Mouse (Mus musculus) adrenal gland, postnatal 10 days (tissue): ENCODE data around the gene Rock2. TPM values are rescaled to one million over a fixed set of nuclear protein-coding genes. Genes with fewer than 3 reads are reported as not detected.

Source experiments
- DNase-seq: peaks from one replicate; pipeline ENCODE4 v3.0.0; 2021; ENCODE audit warnings: mixed read lengths
- long read RNA-seq, 2 experiments: library from polyadenylated mRNA; stranded (forward); transcript quantifications; one replicate each; pipeline ENCODE4 v2.0.0; 2021
- total RNA-seq, 2 experiments: library from RNA; stranded (reverse); gene quantifications; 2 replicates each; pipeline ENCODE4 v1.2.3; 2021

Gene Rock2
- total RNA-seq = 10 to 100 TPM; 49.0 to 67.2 TPM
- long read RNA-seq, experiment 1, partial matches to known transcripts = 10 of 14 reads
- long read RNA-seq, experiment 1, other reads (novel, unspliced or antisense) = 4 of 14 reads
- long read RNA-seq, experiment 2, partial matches to known transcripts = 2 of 3 reads
- long read RNA-seq, experiment 2, other reads (novel, unspliced or antisense) = 1 of 3 reads

DNA sequence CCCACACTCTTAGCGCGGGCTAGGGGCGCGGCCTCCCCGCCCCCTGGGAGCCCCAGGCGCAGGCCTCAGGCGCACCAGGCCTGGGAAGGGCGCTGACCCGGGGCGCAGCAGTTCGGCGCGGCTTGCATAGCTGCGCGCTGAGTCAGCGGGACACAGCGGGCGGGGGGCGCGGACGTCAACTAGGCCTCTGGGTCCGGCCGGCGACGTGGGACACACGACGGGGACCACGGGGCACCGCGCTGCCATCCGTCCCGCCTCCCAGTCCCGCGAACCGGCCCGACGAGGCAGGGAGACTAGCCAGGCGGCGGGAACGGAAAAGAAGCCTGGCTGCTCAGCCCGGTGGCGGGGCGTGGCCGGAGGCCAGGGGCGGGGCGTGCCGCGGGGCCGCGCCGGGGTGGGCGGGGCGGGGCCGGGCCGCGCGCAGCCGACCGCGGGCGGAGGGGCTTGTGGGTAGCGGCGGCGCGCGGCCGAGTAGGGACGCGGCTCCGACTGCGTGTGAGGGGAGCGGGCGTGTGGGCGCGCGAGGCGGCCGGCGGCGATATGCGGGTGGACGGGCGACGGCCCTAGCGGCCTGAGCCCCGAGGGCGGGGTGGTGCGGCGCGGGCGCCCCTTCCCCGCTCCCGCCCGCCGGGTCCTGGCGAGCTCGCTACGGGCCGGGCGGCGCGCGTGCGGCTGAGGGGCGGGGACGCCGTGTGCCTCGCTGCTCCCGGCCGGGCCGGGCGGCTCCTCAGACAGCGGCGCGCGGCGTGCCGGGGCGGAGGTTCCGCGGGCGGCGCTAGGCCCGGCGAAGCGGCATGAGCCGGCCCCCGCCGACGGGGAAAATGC lies at the start of gene Rock2:
Gene Rock2 (plus strand): TSS at position 500 of the 825 bp plus-strand sequence.
- peak; percentile 93 for DNase-seq

DNA sequence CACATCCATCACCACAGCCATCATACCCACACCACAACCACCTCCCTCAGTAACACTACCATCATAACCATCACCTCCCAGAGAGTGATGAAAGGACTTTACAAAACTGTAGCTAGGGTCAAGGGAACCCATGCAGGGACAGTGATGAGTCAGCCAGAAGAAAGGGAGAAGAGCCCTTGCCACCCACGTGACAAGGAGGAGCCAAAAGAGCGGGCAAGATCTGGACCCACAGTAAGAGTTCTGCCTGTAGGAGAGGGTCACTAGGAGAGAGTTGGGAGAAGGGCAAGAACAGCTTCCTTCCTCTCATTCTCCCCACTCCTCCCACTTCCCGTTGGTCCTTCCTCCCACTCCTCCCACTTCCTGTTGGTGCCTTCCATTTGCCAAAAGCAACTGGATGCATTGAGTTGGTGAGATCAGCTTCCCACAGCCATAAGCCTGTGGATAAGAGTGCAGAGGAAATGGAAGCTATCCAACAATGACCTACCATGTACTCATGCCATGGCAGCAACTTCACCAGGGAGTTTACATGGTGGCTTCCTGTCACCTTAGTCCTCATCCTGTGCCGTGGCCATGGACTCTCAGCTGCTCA lies 47.4 kb upstream of the Rock2 start:
- no peak for DNase-seq

DNA sequence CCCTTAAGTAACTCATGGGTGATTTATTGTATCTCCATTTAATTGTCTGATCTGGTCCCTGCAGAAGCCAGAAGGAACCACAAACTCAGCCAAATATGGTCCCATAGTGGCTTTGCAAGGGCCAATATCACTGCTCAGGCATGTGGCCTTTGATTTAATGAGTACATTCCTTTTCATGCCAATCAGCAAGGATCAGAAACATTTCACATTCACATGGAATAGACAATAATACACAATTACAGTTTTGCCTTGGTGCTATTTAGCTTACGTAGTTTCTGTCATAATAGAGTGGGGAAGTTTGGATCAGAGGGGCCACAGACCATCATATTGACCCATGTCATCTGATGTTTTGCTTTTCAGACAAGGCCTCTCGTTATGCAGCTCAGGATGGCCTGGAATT lies 46.2 kb upstream of the Rock2 start:
- no peak for DNase-seq

DNA sequence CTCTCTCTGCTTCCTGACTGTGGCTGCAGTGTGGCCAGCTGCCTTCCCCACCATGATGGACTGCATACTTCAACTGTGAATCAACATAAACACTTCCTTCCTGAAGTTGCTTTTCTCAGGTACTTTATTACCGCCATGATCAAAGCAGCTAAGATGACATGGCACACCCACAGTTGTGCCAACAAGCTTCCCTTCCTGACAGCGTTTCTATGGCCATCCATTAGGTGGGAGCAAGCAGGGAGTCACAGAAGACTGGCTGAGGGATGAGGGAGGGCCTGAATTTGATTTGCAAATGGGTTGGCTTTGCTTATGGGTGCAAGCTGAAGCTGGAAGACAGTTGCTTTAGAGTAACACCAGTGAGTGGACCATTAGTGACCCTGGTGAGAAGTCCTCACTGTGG lies 44.9 kb upstream of the Rock2 start:
- no peak for DNase-seq

GRCm38 (mm10) chr12:16850431-16851375 lies 44.0 kb upstream of the Rock2 start:
- peak; percentile 51 for DNase-seq

- peak; percentile 89 for DNase-seq
Measured at GRCm38 (mm10) chr12:16853431-16854165, 41.1 kb upstream of the Rock2 start.

DNA sequence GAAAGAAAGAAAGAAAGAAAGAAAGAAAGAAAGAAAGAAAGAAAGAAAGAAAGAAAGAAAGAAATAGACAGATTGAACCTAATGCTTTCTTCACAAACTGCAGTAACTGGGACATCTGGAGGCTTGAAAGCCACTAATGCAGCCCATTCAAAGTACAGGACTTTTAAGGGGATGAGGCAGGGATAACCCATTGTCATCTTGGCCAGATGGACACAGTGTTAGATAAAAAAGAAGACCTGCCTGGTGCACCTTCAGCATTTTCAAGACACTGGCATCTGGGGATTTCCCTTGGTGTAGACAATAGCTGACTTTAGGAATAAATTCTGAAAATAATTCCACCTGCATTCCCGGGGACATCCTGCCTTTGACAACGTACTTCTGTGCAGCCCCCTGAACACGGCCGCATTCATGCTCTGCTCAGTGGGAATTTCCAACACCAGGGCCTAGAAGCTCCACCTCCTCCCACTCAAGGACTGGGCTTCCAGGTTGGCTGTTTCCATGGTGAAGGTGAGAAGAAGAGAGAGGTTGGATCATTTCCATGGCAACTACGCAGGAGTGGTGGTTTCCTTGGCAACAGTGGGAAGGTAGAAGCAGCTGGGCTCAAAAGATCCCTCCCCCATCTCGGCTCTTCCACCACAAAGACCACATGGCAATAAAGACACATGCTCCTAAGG lies 38.9 kb upstream of the Rock2 start:
- DNase-seq = no peak

GRCm38 (mm10) chr12:16856306-16856679 lies 38.4 kb upstream of the Rock2 start:
- DNase-seq = no peak

DNA sequence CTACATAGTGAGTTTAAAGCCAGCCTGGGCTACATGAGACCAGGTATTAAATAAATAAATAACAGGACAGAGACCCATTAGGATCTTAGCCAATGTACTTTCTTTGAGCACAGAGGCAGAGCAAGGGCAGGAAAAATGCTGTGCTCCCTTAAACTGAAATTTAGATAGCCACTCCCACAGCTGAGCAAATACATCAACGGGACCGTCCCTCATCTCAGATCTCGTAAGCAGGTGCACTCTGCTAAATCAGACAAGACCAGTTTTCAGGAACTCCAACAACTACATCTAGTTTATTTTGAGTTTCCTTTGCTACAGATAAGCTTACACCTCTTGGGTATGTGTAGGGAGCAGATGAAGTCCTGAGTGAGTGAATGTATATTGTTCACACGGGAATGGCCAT lies 36.6 kb upstream of the Rock2 start:
- DNase-seq = no peak

- DNase-seq = no peak
Measured at GRCm38 (mm10) chr12:16859781-16860180, 34.9 kb upstream of the Rock2 start.

- DNase-seq = no peak
Measured at GRCm38 (mm10) chr12:16860533-16860932, 34.2 kb upstream of the Rock2 start.

GRCm38 (mm10) chr12:16860961-16861360 lies 33.7 kb upstream of the Rock2 start:
- no peak for DNase-seq

DNA sequence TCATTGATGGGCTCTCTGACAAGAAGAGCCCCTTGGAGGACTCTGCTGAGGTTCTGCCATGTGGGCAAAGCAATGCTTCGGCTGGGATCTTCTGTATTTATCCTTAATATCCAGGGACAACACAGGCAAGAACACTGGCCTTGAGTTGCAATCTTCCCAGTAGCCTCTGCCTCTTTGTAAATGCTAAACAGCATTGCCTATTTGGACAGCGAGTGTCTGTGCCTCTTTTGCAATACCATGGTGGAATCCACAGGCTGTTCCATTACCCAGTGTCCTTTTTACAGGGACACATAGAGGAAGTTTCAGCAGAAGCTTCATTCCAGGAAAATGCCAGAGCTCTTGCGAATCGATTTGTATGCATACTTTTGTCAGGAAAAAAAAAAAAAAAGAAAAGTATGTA lies 30.2 kb upstream of the Rock2 start:
- no peak for DNase-seq

GRCm38 (mm10) chr12:16865871-16866270 lies 28.8 kb upstream of the Rock2 start:
- DNase-seq = no peak

DNA sequence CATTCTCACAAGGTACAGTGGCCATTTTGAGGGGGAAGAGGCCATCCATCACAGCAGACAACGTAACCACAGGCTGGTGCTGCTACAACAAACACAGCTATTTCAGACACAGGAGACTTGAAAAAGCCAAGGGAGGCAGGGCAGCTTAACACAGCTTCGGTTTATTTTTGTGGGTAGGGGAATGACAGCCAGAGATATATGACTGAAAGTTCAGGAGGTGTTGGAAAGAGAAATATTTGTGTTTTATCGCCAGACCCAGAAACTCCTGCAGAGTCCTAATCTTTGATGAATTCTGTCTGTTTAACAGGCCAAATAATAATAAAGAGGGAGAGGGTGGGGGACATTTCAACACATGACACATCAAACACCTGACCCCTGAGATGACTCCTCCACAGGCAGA lies 28.2 kb upstream of the Rock2 start:
- DNase-seq = no peak

DNA sequence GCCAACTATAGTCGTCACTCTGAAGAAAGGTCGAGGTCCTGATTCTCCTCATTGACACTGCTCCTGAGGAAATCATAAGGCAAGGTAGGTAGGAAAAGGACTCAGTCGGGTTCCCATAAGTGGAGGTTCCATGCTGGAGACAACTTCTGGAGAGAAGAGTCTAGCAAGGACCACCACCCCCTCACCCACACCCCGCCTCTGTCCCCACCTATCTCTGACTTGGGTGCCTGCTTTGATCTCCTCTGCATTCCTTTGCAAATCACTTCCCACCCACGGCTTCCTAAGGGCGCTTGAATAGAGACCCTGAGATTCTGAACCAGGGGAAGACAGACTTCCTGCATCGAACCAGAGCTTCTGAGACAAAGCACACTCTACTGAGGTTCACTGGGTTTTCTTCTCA lies 27.4 kb upstream of the Rock2 start:
- no peak for DNase-seq

DNA sequence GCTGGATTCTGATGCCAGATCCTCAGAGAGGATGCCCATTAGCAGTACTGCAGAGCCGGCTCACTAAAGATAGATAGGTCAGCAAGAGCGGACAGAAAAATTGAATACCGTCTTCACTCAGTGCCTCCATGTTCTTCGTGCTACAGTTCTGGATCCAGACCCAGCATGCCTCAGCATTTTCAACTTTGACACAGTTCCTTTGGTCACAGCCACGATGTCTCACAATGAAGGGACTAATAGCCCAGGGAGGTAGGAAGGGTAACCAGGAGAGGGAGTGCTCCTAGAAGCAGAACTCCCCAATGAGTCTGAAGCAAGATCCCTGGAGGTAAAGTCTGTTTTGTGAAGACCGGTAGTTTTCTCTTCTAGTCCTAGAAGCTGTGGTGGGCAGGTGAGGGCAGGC lies 26.1 kb upstream of the Rock2 start:
- no peak for DNase-seq

DNA sequence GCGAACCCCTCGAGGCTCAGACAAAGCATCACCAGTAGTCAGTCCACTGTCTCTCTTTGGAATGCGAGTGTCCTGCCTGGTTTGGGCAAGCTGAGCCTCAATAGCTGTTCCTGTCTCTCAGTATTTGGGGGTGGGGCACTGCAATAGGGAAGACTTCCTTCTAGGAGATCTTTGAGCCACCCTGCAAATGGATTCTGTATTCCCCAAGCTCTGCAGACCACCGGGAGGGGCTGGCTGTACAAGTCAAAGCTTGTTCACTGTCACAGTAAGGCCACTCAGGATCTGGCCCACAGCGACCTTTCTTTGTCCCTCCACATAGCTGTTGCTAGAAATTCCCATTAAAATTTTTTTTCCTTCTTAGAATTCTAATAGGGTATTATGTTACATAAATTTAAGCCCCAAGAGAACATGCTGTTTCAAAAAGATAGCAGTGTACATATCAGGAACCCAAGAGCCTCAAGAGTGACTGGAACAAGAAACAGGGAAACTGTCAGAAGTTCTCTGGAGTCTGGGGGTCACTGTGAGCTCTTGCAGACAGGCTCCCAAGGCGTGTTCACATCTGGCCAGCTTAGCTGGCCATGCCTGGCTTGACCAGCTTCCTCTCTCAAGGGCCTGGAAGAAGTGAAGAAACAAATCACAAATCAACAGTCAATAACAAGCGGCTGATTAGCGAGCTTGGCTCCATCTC lies 25.5 kb upstream of the Rock2 start:
- no peak for DNase-seq

GRCm38 (mm10) chr12:16869870-16870404 lies 24.8 kb upstream of the Rock2 start:
- no peak for DNase-seq

- DNase-seq = peak; percentile 83
Measured at GRCm38 (mm10) chr12:16870405-16871068, 24.2 kb upstream of the Rock2 start.
